Mouse (Mus musculus): ENCODE results near the gene Ptpro. TPM values are rescaled to one million over a fixed set of nuclear protein-coding genes. Genes with fewer than 3 reads are reported as not detected.
"Not testable (repeated sequence)": the region's sequence is repeated elsewhere in the genome, so short reads cannot be mapped to it uniquely, and the experiment has no call there.

The Ptpro gene
- polyA plus RNA-seq, 1 experiment: 5.5 TPM

- H3K4me1 ChIP-seq (ENCODE audit: control insufficient read depth, insufficient read depth, low read length): peaks cover 4% of the 10 kb centered on the region; the same call in 1 of the 2 replicates
- H3K4me3 ChIP-seq (replicated peaks; ENCODE audit: extremely low read depth, low read depth, low read length): no peak overlapping the region
- WGBS: 70% methylated on average over 1 of the region's 1 CpGs
- DNase-seq: no peak
- TF ChIP-seq POLR2A (IDR thresholded peaks at IDR 0.05; ENCODE audit: borderline replicate concordance, extremely low read depth, low read depth, low read length) (no peak), CTCF (IDR thresholded peaks at IDR 0.05; ENCODE audit: insufficient read depth, low read length) (no peak)
These were observed 221.3 kb downstream of the Ptpro start for GRCm38 (mm10) chr6:137473433-137473832.

GRCm38 (mm10) chr6:137475695-137476094 is 223.6 kb downstream of the Ptpro start:
- H3K4me3 ChIP-seq (replicated peaks; ENCODE audit: extremely low read depth, low read depth, low read length); H3K4me1 ChIP-seq (ENCODE audit: control insufficient read depth, insufficient read depth, low read length); DNase-seq: not testable (repeated sequence)
- WGBS: 97% methylated on average over 5 of the region's 5 CpGs

- WGBS: 85% methylated on average over 7 of the region's 7 CpGs
- no peaks in the 10 kb centered on the region for H3K4me1 ChIP-seq (ENCODE audit: control insufficient read depth, insufficient read depth, low read length)
- DNase-seq: no peak
- TF ChIP-seq CTCF (IDR thresholded peaks at IDR 0.05; ENCODE audit: insufficient read depth, low read length): no peak
- TF ChIP-seq POLR2A (IDR thresholded peaks at IDR 0.05; ENCODE audit: borderline replicate concordance, extremely low read depth, low read depth, low read length): no peak
- H3K4me3 ChIP-seq (replicated peaks; ENCODE audit: extremely low read depth, low read depth, low read length): no peak overlapping the region
These were observed 230.8 kb downstream of the Ptpro start for GRCm38 (mm10) chr6:137482891-137483290.

- WGBS: 45% methylated on average over 6 of the region's 6 CpGs
- TF ChIP-seq POLR2A (IDR thresholded peaks at IDR 0.05; ENCODE audit: borderline replicate concordance, extremely low read depth, low read depth, low read length) (no peak), CTCF (IDR thresholded peaks at IDR 0.05; ENCODE audit: insufficient read depth, low read length) (no peak)
- Histone ChIP-seq H3K4me3 (replicated peaks; ENCODE audit: extremely low read depth, low read depth, low read length) (no peak overlapping the region), H3K4me1 (ENCODE audit: control insufficient read depth, insufficient read depth, low read length) (no peaks in the 10 kb centered on the region)
- DNase-seq: peak; percentile 17
These were observed 235.3 kb downstream of the Ptpro start for GRCm38 (mm10) chr6:137487443-137487842.

GRCm38 (mm10) chr6:137490115-137490514 is 238.0 kb downstream of the Ptpro start:
- TF ChIP-seq POLR2A (IDR thresholded peaks at IDR 0.05; ENCODE audit: borderline replicate concordance, extremely low read depth, low read depth, low read length): no peak
- no peak for TF ChIP-seq CTCF (IDR thresholded peaks at IDR 0.05; ENCODE audit: insufficient read depth, low read length)
- Histone ChIP-seq H3K4me1 (ENCODE audit: control insufficient read depth, insufficient read depth, low read length) (no peaks in the 10 kb centered on the region), H3K4me3 (replicated peaks; ENCODE audit: extremely low read depth, low read depth, low read length) (no peak overlapping the region)
- no peak for DNase-seq
- WGBS: 86% methylated on average over 14 of the region's 14 CpGs

- no peak for TF ChIP-seq CTCF (IDR thresholded peaks at IDR 0.05; ENCODE audit: insufficient read depth, low read length)
- no peak for TF ChIP-seq POLR2A (IDR thresholded peaks at IDR 0.05; ENCODE audit: borderline replicate concordance, extremely low read depth, low read depth, low read length)
- WGBS: 43% methylated on average over 2 of the region's 2 CpGs
- no peak overlapping the region for H3K4me3 ChIP-seq (replicated peaks; ENCODE audit: extremely low read depth, low read depth, low read length)
- DNase-seq: no peak
- no peaks in the 10 kb centered on the region for H3K4me1 ChIP-seq (ENCODE audit: control insufficient read depth, insufficient read depth, low read length)
These were observed 239.5 kb downstream of the Ptpro start for GRCm38 (mm10) chr6:137491659-137492058.

GRCm38 (mm10) chr6:137492582-137492981 is 240.5 kb downstream of the Ptpro start:
- 0 out of 2 replicates have a peak, but pooled peaks cover under 1% of the 10 kb centered on the region for H3K4me1 ChIP-seq (ENCODE audit: control insufficient read depth, insufficient read depth, low read length)
- WGBS: 90% methylated on average over 4 of the region's 4 CpGs
- H3K4me3 ChIP-seq (replicated peaks; ENCODE audit: extremely low read depth, low read depth, low read length): no peak overlapping the region
- DNase-seq: no peak
- TF ChIP-seq CTCF (IDR thresholded peaks at IDR 0.05; ENCODE audit: insufficient read depth, low read length) (no peak), POLR2A (IDR thresholded peaks at IDR 0.05; ENCODE audit: borderline replicate concordance, extremely low read depth, low read depth, low read length) (no peak)

GRCm38 (mm10) chr6:137493211-137494135 is 241.4 kb downstream of the Ptpro start:
- 0 out of 2 replicates have a peak, but pooled peaks cover 2% of the 10 kb centered on the region for H3K4me1 ChIP-seq (ENCODE audit: control insufficient read depth, insufficient read depth, low read length)
- 84% methylated on average over 17 of the region's 17 CpGs for WGBS
- DNase-seq: no peak
- TF ChIP-seq POLR2A (IDR thresholded peaks at IDR 0.05; ENCODE audit: borderline replicate concordance, extremely low read depth, low read depth, low read length): no peak
- no peak for TF ChIP-seq CTCF (IDR thresholded peaks at IDR 0.05; ENCODE audit: insufficient read depth, low read length)
- H3K4me3 ChIP-seq (replicated peaks; ENCODE audit: extremely low read depth, low read depth, low read length): no peak overlapping the region

- DNase-seq: no peak
- TF ChIP-seq POLR2A (IDR thresholded peaks at IDR 0.05; ENCODE audit: borderline replicate concordance, extremely low read depth, low read depth, low read length): no peak
- TF ChIP-seq CTCF (IDR thresholded peaks at IDR 0.05; ENCODE audit: insufficient read depth, low read length): no peak
- Histone ChIP-seq H3K4me3 (replicated peaks; ENCODE audit: extremely low read depth, low read depth, low read length) (no peak overlapping the region), H3K4me1 (ENCODE audit: control insufficient read depth, insufficient read depth, low read length) (0 out of 2 replicates have a peak, but pooled peaks cover 2% of the 10 kb centered on the region)
These were observed 242.0 kb downstream of the Ptpro start for GRCm38 (mm10) chr6:137494136-137494475.

- H3K4me3 ChIP-seq (replicated peaks; ENCODE audit: extremely low read depth, low read depth, low read length): no peak overlapping the region
- 0 out of 2 replicates have a peak, but pooled peaks cover 2% of the 10 kb centered on the region for H3K4me1 ChIP-seq (ENCODE audit: control insufficient read depth, insufficient read depth, low read length)
- DNase-seq: no peak
- TF ChIP-seq CTCF (IDR thresholded peaks at IDR 0.05; ENCODE audit: insufficient read depth, low read length): no peak
- no peak for TF ChIP-seq POLR2A (IDR thresholded peaks at IDR 0.05; ENCODE audit: borderline replicate concordance, extremely low read depth, low read depth, low read length)
- 73% methylated on average over 1 of the region's 1 CpGs for WGBS
These were observed 242.7 kb downstream of the Ptpro start for GRCm38 (mm10) chr6:137494801-137495200.
